Mouse (Mus musculus): ENCODE measurements around the gene Gtf3c4. TPM values are rescaled to one million over a fixed set of nuclear protein-coding genes. Genes with fewer than 3 reads are reported as not detected.
A peak's percentile ranks its signal among the peaks of the same experiment; 100 is the strongest.

Gene Gtf3c4
- 26.3 and 31.8 TPM in 2 replicates for total RNA-seq (2017)

DNA sequence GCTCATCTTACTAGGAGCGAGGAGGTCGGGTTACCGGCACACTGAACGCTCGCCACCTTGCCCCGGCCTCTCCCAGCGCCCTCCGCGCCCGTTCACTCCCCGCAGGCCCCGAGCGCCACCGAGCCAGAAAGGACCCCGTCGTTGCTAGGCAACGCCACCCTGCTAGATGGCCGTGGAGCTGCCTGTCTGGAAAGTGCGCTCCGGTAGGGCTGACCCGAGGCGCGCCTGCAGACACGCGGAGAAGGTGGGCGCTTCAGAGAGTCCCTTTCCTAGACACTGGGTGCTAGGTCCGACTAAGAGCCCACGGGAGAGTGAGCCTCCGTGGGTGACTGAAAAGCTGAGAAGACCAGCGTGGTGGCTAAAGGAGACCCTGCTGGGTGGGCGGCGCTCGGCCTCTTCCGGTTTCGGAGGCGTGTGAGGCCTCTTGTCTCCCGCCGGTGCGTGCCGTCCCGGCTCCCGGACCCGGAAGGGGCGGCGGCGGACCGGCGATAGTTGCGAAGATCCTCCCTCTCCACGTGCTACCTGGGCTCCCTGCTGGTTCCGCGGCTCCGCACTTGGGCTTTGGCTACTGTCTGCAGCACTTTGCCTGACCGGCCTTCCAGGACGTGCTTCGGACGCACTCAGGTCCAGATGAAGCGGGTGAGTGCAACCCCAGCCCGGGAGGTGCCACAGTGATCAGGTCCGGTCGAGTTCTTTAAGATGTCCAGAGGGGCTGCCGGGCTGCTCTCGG lies at the start of gene Gtf3c4, which contains the start of gene Ddx31:
TSS of gene Gtf3c4 (minus strand) at position 139 of the 730 bp plus-strand sequence.
TSS of gene Ddx31 (plus strand) at position 185 of the 730 bp plus-strand sequence.
- peak; percentile 96 for ATAC-seq (replicated peaks; ENCODE audit: low read depth, poor library complexity, severe bottlenecking)

GRCm38 (mm10) chr2:28884914-28885313 lies 44.8 kb upstream of the Gtf3c4 start:
- no peak for ATAC-seq (replicated peaks; ENCODE audit: low read depth, poor library complexity, severe bottlenecking)

DNA sequence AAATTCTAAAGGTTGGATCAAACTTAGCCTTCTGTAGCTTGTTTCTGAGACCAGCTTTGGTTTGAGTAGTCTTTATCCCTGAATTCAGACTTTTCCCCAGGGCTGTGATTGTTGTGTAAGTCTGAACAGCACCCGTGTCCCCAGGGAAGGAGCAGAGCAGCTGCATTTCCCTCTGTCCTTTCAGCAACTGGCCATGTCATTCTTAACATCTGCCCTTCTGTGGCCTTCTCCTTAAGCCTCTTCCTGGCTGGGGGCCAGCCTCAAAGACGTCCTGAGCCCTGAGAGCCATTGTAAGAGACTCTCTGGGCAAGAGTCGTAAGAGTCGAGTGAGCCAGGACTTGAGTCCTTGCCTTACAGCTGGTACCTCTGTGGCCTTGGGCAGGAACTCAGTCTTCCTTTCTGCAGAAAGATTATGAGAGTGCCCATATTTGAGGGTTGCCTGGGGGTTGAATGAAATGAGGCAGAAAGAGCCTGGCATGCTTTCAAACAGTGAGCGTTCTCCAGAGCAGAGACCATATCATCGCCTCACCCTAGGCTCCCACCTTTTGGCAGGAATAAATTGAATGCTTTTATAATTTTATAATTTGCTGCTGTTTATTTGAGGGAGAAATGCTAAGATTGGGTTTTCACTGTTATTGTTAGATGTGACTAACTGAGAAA lies 42.8 kb upstream of the Gtf3c4 start:
- no peak for ATAC-seq (replicated peaks; ENCODE audit: low read depth, poor library complexity, severe bottlenecking)

- no peak for ATAC-seq (replicated peaks; ENCODE audit: low read depth, poor library complexity, severe bottlenecking)
These were observed 41.9 kb upstream of the Gtf3c4 start for GRCm38 (mm10) chr2:28882047-28882446.

- ATAC-seq (replicated peaks; ENCODE audit: low read depth, poor library complexity, severe bottlenecking): no peak
These were observed 41.1 kb upstream of the Gtf3c4 start for GRCm38 (mm10) chr2:28881275-28881674.

- no peak for ATAC-seq (replicated peaks; ENCODE audit: low read depth, poor library complexity, severe bottlenecking)
These were observed 35.4 kb upstream of the Gtf3c4 start for GRCm38 (mm10) chr2:28875554-28875953.

DNA sequence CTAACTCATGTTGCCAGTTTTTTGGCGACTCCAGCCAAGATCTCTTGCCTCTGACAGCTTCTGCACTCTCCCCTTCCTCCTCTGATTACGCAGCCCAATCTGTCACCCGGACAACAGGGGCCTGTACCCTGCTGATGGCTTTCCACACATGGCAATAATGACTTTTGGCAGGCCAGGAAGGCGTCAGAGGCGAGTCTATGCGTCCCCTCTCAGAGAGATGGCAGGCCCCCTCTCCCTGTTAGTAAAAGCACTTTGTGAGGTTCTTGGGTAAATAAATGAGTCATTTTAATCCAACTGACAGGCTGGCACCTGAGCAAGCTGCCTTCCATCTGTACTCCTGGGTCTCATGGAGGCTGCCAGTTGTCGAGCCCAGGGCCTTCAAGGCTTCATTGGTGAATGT lies 27.3 kb upstream of the Gtf3c4 start:
- ATAC-seq (replicated peaks; ENCODE audit: low read depth, poor library complexity, severe bottlenecking): no peak

GRCm38 (mm10) chr2:28863857-28864256 lies 23.7 kb upstream of the Gtf3c4 start:
- ATAC-seq (replicated peaks; ENCODE audit: low read depth, poor library complexity, severe bottlenecking): no peak

DNA sequence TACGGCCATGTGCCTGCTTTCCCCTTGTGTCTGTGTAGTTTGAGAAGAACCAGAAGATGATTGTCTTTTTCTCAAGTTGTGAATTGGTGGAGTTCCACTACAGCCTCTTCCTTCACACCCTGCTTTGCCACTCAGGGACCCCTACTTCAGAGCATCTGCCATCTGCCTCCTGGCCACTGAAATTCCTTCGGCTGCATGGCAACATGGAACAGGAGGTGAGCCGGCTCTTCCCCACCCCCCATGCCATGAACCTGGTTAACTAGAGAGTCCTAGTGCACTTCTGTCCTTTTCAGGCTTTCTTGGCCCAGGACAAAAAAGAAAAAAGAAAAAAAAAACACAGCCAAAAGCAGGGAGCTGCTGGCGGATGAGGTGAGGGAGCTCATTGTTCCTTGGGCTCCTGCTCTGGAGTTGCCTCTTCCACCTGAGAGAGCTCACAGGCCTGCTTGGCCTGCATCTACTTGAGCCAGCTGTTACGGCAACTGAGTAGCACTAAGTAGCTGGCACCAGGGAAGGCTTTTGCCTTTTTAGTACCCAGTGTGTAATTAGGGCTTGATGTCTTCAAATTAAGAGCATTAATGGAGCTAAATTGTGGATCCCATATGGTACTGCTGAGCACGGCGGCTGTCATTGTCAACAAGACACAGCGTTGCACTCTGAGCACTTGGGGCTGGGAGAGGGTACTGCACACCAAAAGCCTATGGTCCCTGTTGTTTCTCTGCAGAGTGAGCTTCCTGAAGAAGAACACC lies 20.7 kb upstream of the Gtf3c4 start:
- no peak for ATAC-seq (replicated peaks; ENCODE audit: low read depth, poor library complexity, severe bottlenecking)

- ATAC-seq (replicated peaks; ENCODE audit: low read depth, poor library complexity, severe bottlenecking): no peak
These were observed 19.1 kb upstream of the Gtf3c4 start for GRCm38 (mm10) chr2:28859303-28859702.

DNA sequence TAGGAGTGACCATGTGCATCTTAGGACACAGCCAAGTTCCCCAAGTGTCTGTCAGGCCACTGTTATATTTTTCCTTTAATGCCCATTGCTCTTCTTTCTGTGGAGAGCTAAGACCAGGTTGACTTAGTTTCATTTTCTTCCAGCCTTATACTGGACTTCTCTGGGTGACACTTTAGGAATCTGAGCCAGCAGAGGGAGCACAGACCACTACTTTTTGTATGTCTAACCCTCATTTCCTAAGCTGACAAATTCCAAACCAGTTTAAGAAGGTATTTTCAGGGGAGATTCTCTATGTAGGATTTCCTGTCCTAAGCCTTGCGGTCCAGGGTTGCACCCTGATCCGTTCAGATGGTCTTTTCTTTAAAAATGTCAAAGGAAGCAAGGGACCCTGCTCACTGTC lies 15.6 kb upstream of the Gtf3c4 start:
- no peak for ATAC-seq (replicated peaks; ENCODE audit: low read depth, poor library complexity, severe bottlenecking)

- ATAC-seq (replicated peaks; ENCODE audit: low read depth, poor library complexity, severe bottlenecking): no peak
These were observed 12.4 kb upstream of the Gtf3c4 start for GRCm38 (mm10) chr2:28852594-28852993.

- ATAC-seq (replicated peaks; ENCODE audit: low read depth, poor library complexity, severe bottlenecking): no peak
These were observed 8.7 kb upstream of the Gtf3c4 start for GRCm38 (mm10) chr2:28848879-28849278.

DNA sequence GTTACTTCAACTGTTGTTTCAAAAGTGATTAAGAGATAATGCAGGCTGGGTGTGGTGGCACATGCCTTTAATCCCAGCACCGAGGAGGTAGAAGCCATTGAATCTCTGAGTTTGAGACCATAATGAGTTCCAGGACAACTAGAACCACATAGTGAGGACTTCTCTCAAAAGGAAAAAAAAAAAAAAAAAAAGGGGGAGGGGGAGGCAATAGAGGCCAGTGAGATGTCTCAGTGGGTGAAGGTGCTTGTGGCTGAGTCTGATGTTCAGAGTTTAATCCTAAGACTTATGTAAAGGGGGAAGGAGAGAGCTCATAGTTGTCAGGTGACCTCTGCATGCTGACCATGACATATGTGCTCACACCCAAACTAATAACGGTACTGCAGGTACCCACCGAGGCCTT lies 1.9 kb upstream of the Gtf3c4 start:
- ATAC-seq (replicated peaks; ENCODE audit: low read depth, poor library complexity, severe bottlenecking): no peak

- ATAC-seq (replicated peaks; ENCODE audit: low read depth, poor library complexity, severe bottlenecking): peak; percentile 6; the same call in 1 of the 2 replicates
These were observed 499 bp downstream of the Gtf3c4 start for GRCm38 (mm10) chr2:28839501-28840221.

DNA sequence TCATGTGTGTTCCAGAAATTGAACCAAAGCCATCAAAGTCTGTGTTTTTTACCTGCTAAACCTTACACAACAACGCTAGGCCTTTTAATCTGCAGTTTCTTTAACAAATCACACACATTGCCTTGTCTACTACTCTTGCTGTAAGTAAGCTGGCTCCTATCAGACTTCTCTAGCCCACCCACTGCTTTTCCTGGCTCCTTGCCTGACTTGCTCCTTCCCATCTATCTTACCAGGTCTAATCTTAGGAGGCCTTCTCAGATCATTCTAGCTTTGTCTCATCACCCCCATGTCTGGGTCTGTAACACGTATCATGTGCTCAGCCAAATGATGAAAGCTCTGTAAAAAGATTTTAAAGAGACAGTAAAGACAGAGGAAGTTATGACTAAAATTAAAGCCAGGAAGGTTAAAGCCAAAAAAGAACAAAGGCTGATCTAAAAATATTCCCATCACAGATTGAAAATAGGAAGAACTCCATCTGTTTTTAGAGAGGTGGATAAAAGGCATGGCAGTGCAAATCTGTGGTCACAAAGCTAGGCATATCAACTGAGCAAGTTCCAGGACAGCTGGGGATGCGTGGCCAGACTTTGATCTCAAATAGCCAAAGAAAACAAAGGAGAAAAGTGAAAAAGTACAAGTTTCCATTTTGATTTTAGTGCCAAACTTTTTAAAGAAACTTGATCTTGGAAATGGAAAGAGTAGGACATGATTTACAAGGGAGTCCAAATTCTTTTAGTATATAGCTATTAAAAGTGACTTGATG lies 3.8 kb downstream of the Gtf3c4 start:
- no peak for ATAC-seq (replicated peaks; ENCODE audit: low read depth, poor library complexity, severe bottlenecking)

DNA sequence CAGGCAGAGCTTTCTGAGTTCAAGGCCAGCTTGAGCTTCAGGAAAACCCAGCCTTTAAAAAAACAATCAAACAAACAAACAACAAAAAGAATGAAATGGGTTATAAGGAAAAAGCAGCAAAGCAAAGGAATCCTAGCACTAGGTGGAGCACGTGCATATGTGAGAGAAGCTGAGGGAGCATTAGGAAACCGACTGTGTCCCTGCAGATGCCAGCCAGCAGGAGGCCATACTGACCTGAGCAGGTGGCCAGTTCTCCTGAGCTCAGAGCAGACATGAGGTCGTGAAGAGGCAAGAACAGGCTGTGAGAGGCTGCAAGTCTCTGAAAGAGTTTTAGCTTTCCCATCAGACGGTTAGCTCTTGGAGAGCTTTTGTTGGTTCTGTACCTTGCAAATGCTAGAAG lies 10.9 kb downstream of the Gtf3c4 start:
- no peak for ATAC-seq (replicated peaks; ENCODE audit: low read depth, poor library complexity, severe bottlenecking)

DNA sequence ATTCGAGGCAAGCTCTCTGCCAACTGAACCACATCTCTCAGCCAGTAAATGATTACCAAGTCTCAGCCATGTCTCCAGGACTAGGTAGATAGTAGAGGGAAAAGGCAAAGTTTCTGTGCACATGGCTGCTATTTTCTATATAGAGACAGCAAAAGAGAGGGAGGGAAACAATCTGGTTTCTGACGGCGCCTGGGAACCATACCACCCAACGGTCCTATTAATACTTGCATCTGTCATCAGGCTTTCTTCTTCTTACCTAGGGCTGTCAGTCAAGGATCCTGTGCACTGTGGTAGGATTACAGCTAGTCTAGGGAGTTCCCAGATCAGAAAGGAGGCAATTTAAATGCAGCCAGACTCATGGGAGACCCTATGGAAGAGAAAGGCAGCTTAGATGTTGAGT lies 21.3 kb downstream of the Gtf3c4 start:
- ATAC-seq (replicated peaks; ENCODE audit: low read depth, poor library complexity, severe bottlenecking): no peak

- ATAC-seq (replicated peaks; ENCODE audit: low read depth, poor library complexity, severe bottlenecking): no peak
These were observed 29.7 kb downstream of the Gtf3c4 start for GRCm38 (mm10) chr2:28810260-28811013.
